Mouse (Mus musculus): Measurements from ENCODE around the gene Trim61.

Trim61 gene

DNA sequence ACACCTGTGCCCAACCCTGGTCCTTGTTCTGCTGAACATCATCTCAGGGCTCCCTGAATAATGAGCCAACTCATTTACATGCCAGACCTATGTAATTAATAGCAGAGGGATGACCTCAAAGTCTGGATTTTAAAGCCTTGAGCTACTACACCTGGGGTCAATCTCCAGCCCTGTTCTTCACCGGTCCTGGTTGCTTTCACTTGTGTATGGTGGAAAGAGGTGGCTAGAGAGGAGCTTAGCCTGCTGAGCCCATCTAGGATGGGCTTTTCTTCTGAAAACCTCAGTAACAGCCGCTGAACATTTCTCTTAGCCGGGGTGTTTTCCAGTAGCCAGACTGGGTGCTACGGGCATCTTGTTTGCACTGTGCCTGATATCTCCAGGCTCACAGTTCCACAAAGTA lies 30.6 kb downstream of the Trim61 start, which contains the start of gene Trim75:
Gene Trim75 (minus strand): TSS at position 101 of the 400 bp plus-strand sequence.
- in situ Hi-C loops (cut with MboI, MseI) = no loop called here

DNA sequence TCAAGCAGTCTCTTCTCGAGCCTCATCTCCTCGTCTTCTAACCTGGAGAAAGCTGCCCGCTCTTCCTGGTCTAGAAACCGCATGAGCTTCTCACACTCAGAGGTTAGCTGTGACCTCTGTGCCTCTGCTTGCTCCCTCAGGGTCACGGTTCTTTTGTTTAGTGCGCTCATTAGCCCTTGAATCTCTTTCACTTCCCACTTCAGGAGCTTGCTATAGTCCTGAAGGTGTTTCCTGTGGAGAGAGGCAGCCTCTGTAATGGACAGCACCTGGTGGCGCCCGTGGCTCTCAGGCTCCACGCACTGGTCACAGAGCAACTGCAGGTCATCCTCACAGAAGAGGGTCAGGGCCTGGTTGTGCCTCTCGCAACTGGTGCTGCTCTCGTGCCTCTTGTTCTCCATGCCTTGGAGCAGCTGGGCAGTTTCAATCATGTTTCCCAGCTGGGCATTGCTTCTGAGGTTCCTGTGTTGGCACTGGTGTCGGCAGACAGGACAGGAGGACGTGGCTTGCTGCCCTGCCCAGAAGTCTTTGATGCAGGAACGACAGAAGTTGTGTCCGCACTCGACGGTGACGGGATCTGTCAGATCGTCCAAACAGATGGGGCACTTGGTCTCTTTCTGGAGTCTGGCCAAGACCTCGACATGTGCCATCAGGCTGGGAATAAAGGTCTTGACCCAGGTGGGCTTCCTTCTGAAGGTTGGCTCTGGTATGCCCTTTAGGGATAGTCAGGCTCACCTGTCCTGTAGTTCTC lies 35.0 kb downstream of the Trim61 start:
- in situ Hi-C loops (cut with MboI, MseI) = no loop called here

All from T-helper 1 cell (primary cell).